Mouse (Mus musculus): ENCODE results near the gene Camk1g.

- no peak for TF ChIP-seq EP300 (optimal IDR thresholded peaks at IDR 0.05)
- TF ChIP-seq CTCF (IDR thresholded peaks at IDR 0.05; ENCODE audit: low read depth) = no peak
These were observed 25.1 kb downstream of the Camk1g start for GRCm38 (mm10) chr1:193344976-193345375.

Measured in stomach, postnatal 0 days (tissue).